Mouse (Mus musculus) midbrain, embryonic 13.5 days (tissue): ENCODE results near the gene Cdc123. TPM values are rescaled to one million over a fixed set of nuclear protein-coding genes. Genes with fewer than 3 reads are reported as not detected.
A peak's percentile ranks its signal among the peaks of the same experiment; 100 is the strongest.

Experiments
- ATAC-seq: fragments of 200-750 bp; cut with Nextera tagmentation; 2 replicates; pipeline ENCODE4 v1.8.0; 2017; ENCODE audit warnings: mild to moderate bottlenecking, moderate TSS enrichment, moderate library complexity
- H3K27ac ChIP-seq: fragments of 300-500 bp; sonication (generic); 2 replicates; pipeline ENCODE4 v1.5.1; 2015; ENCODE audit warnings: inconsistent platforms, mild to moderate bottlenecking, moderate library complexity
- H3K27me3 ChIP-seq: fragments of 300-500 bp; sonication (generic); 2 replicates; pipeline ENCODE4 v1.6.1; 2015; ENCODE audit warnings: mild to moderate bottlenecking, inconsistent platforms
- H3K36me3 ChIP-seq: fragments of 300-500 bp; sonication (generic); 2 replicates; pipeline ENCODE4 v1.6.1; 2015; ENCODE audit warnings: mild to moderate bottlenecking, inconsistent platforms
- H3K4me1 ChIP-seq: fragments of 300-500 bp; sonication (generic); replicated peaks from 2 replicates; pipeline ENCODE4 v1.6.1; 2015; ENCODE audit warnings: inconsistent platforms
- H3K4me2 ChIP-seq: fragments of 300-500 bp; sonication (generic); replicated peaks from 2 replicates; pipeline ENCODE4 v1.6.1; 2015; ENCODE audit warnings: moderate library complexity, mild to moderate bottlenecking, inconsistent platforms
- H3K4me3 ChIP-seq: fragments of 300-500 bp; sonication (generic); replicated peaks from 2 replicates; pipeline ENCODE4 v1.5.1; 2015; ENCODE audit warnings: mild to moderate bottlenecking, inconsistent platforms
- H3K9ac ChIP-seq: fragments of 300-500 bp; sonication (generic); replicated peaks from 2 replicates; pipeline ENCODE4 v1.6.1; 2015; ENCODE audit warnings: mild to moderate bottlenecking, inconsistent platforms
- H3K9me3 ChIP-seq: fragments of 300-500 bp; sonication (generic); 2 replicates; pipeline ENCODE4 v1.6.1; 2016; ENCODE audit warnings: mild to moderate bottlenecking, inconsistent platforms
- WGBS: fragments of 180-500 bp; shearing (Covaris S2); methylation state at CpG from one replicate; pipeline ENCODE4 v1.1.7; 2015; 5-methylcytosine and 5-hydroxymethylcytosine counted together
- polyA plus RNA-seq: library from polyadenylated mRNA; unstranded; fragments of >200 nt; fragmentation: Nextera tagmentation; extraction: Ambion mirVana; gene quantifications from 2 replicates; pipeline ENCODE4 v1.2.1, GENCODE M21; 2015

Gene Cdc123
- polyA plus RNA-seq, result 355 and 364 TPM in 2 replicates

GRCm38 (mm10) chr2:5844873-5845631 lies at the start of gene Cdc123, which contains the start of gene Nudt5:
Gene Cdc123, minus strand, starts transcription at chr2:5845164.
Gene Nudt5, plus strand, starts transcription at chr2:5845019.
- peaks cover 30% of the 10 kb centered on the region for H3K36me3 ChIP-seq
- no peaks in the 10 kb centered on the region for H3K9me3 ChIP-seq
- WGBS, result under 1% methylated on average over 53 of the region's 53 CpGs
- H3K27me3 ChIP-seq, result no peaks in the 10 kb centered on the region
- ATAC-seq, result peak; percentile 98
- H3K4me2 ChIP-seq, result peak within 1 kb of the TSS; percentile 65
- peak within 1 kb of the TSS; percentile 83 for H3K4me3 ChIP-seq
- peaks cover 26% of the 10 kb centered on the region for H3K4me1 ChIP-seq
- peak within 1 kb of the TSS; percentile 93 for H3K27ac ChIP-seq
- H3K9ac ChIP-seq, result peak within 1 kb of the TSS; percentile 82

- WGBS, result 52% methylated on average over 11 of the region's 11 CpGs
- no peaks in the 10 kb centered on the region for H3K27me3 ChIP-seq
- H3K27ac ChIP-seq, result peak overlapping the region; percentile 25; the same call in 1 of the 2 replicates
- H3K9me3 ChIP-seq, result no peaks in the 10 kb centered on the region
- H3K9ac ChIP-seq, result peak overlapping the region; percentile 89
- ATAC-seq, result no peak
- peak overlapping the region; percentile 65 for H3K4me2 ChIP-seq
- peaks cover 26% of the 10 kb centered on the region for H3K36me3 ChIP-seq
- peak overlapping the region; percentile 82 for H3K4me3 ChIP-seq
- H3K4me1 ChIP-seq, result peaks cover 18% of the 10 kb centered on the region
Observed at GRCm38 (mm10) chr2:5894296-5894695, 49.3 kb upstream of the Cdc123 start.

GRCm38 (mm10) chr2:5889412-5889811 lies 44.4 kb upstream of the Cdc123 start:
- Histone ChIP-seq H3K4me2 (no peak overlapping the region), H3K27ac (no peak overlapping the region), H3K36me3 (peaks cover 52% of the 10 kb centered on the region), H3K9ac (no peak overlapping the region), H3K27me3 (no peaks in the 10 kb centered on the region), H3K9me3 (no peaks in the 10 kb centered on the region), H3K4me1 (peaks cover 17% of the 10 kb centered on the region), H3K4me3 (no peak overlapping the region)
- ATAC-seq, result no peak
- WGBS, result 75% methylated on average over 2 of the region's 2 CpGs

GRCm38 (mm10) chr2:5888865-5889264 lies 43.9 kb upstream of the Cdc123 start:
- H3K4me3 ChIP-seq, result no peak overlapping the region
- peaks cover 54% of the 10 kb centered on the region for H3K36me3 ChIP-seq
- H3K27me3 ChIP-seq, result no peaks in the 10 kb centered on the region
- H3K4me2 ChIP-seq, result no peak overlapping the region
- peaks cover 13% of the 10 kb centered on the region for H3K4me1 ChIP-seq
- no peak overlapping the region for H3K27ac ChIP-seq
- H3K9me3 ChIP-seq, result no peaks in the 10 kb centered on the region
- no peak overlapping the region for H3K9ac ChIP-seq
- no peak for ATAC-seq
- 92% methylated on average over 5 of the region's 5 CpGs for WGBS

- WGBS, result 74% methylated on average over 3 of the region's 3 CpGs
- Histone ChIP-seq H3K9ac (no peak overlapping the region), H3K36me3 (peaks cover 75% of the 10 kb centered on the region), H3K9me3 (no peaks in the 10 kb centered on the region), H3K27me3 (no peaks in the 10 kb centered on the region), H3K4me2 (no peak overlapping the region), H3K27ac (no peak overlapping the region), H3K4me3 (no peak overlapping the region), H3K4me1 (no peaks in the 10 kb centered on the region)
- no peak for ATAC-seq
Observed at GRCm38 (mm10) chr2:5877446-5877845, 32.5 kb upstream of the Cdc123 start.

GRCm38 (mm10) chr2:5869746-5870145 lies 24.8 kb upstream of the Cdc123 start:
- Histone ChIP-seq H3K9ac (no peak overlapping the region), H3K4me3 (no peak overlapping the region), H3K9me3 (no peaks in the 10 kb centered on the region), H3K27ac (no peak overlapping the region), H3K4me1 (no peaks in the 10 kb centered on the region), H3K36me3 (peaks cover 63% of the 10 kb centered on the region), H3K4me2 (no peak overlapping the region), H3K27me3 (no peaks in the 10 kb centered on the region)
- 95% methylated on average over 5 of the region's 5 CpGs for WGBS
- no peak for ATAC-seq

GRCm38 (mm10) chr2:5867681-5868080 lies 22.7 kb upstream of the Cdc123 start:
- Histone ChIP-seq H3K36me3 (peaks cover 57% of the 10 kb centered on the region), H3K4me3 (no peak overlapping the region), H3K27me3 (no peaks in the 10 kb centered on the region), H3K27ac (no peak overlapping the region), H3K4me2 (no peak overlapping the region), H3K9ac (no peak overlapping the region), H3K9me3 (no peaks in the 10 kb centered on the region), H3K4me1 (no peaks in the 10 kb centered on the region)
- WGBS, result 92% methylated on average over 2 of the region's 2 CpGs
- ATAC-seq, result no peak

GRCm38 (mm10) chr2:5862834-5863233 lies 17.9 kb upstream of the Cdc123 start, which contains the start of gene Gm13199:
Gene Gm13199, minus strand, starts transcription at chr2:5862934.
- ATAC-seq, result no peak
- peaks cover 54% of the 10 kb centered on the region for H3K36me3 ChIP-seq
- no peaks in the 10 kb centered on the region for H3K4me1 ChIP-seq
- H3K4me3 ChIP-seq, result no peak within 1 kb of the TSS
- no peak within 1 kb of the TSS for H3K9ac ChIP-seq
- H3K27ac ChIP-seq, result no peak within 1 kb of the TSS
- 97% methylated on average over 3 of the region's 3 CpGs for WGBS
- no peak within 1 kb of the TSS for H3K4me2 ChIP-seq
- H3K27me3 ChIP-seq, result no peaks in the 10 kb centered on the region
- no peaks in the 10 kb centered on the region for H3K9me3 ChIP-seq

GRCm38 (mm10) chr2:5851866-5852265 lies 6.9 kb upstream of the Cdc123 start:
- 90% methylated on average over 5 of the region's 5 CpGs for WGBS

GRCm38 (mm10) chr2:5851116-5851515 lies 6.2 kb upstream of the Cdc123 start:
- 94% methylated on average over 9 of the region's 9 CpGs for WGBS
- Histone ChIP-seq H3K4me1 (peaks cover 9% of the 10 kb centered on the region), H3K27ac (no peak overlapping the region), H3K27me3 (no peaks in the 10 kb centered on the region), H3K36me3 (peaks cover 33% of the 10 kb centered on the region), H3K4me3 (no peak overlapping the region), H3K4me2 (no peak overlapping the region), H3K9me3 (no peaks in the 10 kb centered on the region), H3K9ac (no peak overlapping the region)
- no peak for ATAC-seq

More at GRCm38 (mm10) chr2:5851866-5852265, 6.9 kb upstream of the Cdc123 start:
- Histone ChIP-seq H3K27ac (no peak overlapping the region), H3K9me3 (no peaks in the 10 kb centered on the region), H3K27me3 (no peaks in the 10 kb centered on the region), H3K4me2 (no peak overlapping the region), H3K4me1 (peaks cover 2% of the 10 kb centered on the region; the same call in 1 of the 2 replicates), H3K9ac (no peak overlapping the region), H3K4me3 (no peak overlapping the region), H3K36me3 (peaks cover 36% of the 10 kb centered on the region)
- no peak for ATAC-seq

- peaks cover 30% of the 10 kb centered on the region for H3K36me3 ChIP-seq
- H3K9ac ChIP-seq, result peak overlapping the region; percentile 82
- H3K9me3 ChIP-seq, result no peaks in the 10 kb centered on the region
- H3K4me3 ChIP-seq, result peak overlapping the region; percentile 83
- H3K4me1 ChIP-seq, result peaks cover 26% of the 10 kb centered on the region
- WGBS, result 44% methylated on average over 4 of the region's 4 CpGs
- H3K27me3 ChIP-seq, result no peaks in the 10 kb centered on the region
- H3K27ac ChIP-seq, result no peak overlapping the region
- peak overlapping the region; percentile 61 for H3K4me2 ChIP-seq
- ATAC-seq, result no peak
Observed at GRCm38 (mm10) chr2:5845826-5846225, 862 bp upstream of the Cdc123 start.

GRCm38 (mm10) chr2:5844181-5844872 lies 637 bp downstream of the Cdc123 start:
- Histone ChIP-seq H3K4me2 (peak overlapping the region; percentile 65), H3K4me1 (peaks cover 26% of the 10 kb centered on the region), H3K36me3 (peaks cover 35% of the 10 kb centered on the region), H3K9me3 (no peaks in the 10 kb centered on the region), H3K27ac (peak overlapping the region; percentile 93), H3K9ac (peak overlapping the region; percentile 82), H3K27me3 (no peaks in the 10 kb centered on the region), H3K4me3 (peak overlapping the region; percentile 83)
- 3% methylated on average over 23 of the region's 23 CpGs for WGBS
- peak; percentile 6; the same call in 1 of the 2 replicates for ATAC-seq
